Mouse (Mus musculus) embryonic facial prominence, embryonic 11.5 days (tissue): Measurements from ENCODE around the gene Ston1. TPM values are rescaled to one million over a fixed set of nuclear protein-coding genes. Genes with fewer than 3 reads are reported as not detected.

Source experiments
- ATAC-seq: fragments of 200-750 bp; cut with Nextera tagmentation; replicated peaks from 2 replicates; pipeline ENCODE4 v1.8.0; 2017; ENCODE audit warnings: low read depth; ENCODE audit not compliant: insufficient number of reproducible peaks, low FRiP score, low TSS enrichment
- DNase-seq: peaks from one replicate; pipeline ENCODE4 v3.0.0-alpha.2; 2015; ENCODE audit warnings: low spot score
- H3K27ac ChIP-seq: fragments of 300-500 bp; sonication (generic); replicated peaks from 2 replicates; pipeline ENCODE4 v1.5.1; 2014; ENCODE audit warnings: mild to moderate bottlenecking, low read depth, low read length, control low read depth
- H3K27me3 ChIP-seq: fragments of 300-500 bp; sonication (generic); 2 replicates; pipeline ENCODE4 v1.6.1; 2014; ENCODE audit warnings: mild to moderate bottlenecking, low read length, moderate library complexity, mixed read lengths; ENCODE audit not compliant: control insufficient read depth, insufficient read depth
- H3K36me3 ChIP-seq: fragments of 300-500 bp; sonication (generic); replicated peaks from 2 replicates; pipeline ENCODE4 v1.6.1; 2014; ENCODE audit warnings: low read depth, mild to moderate bottlenecking, low read length, moderate library complexity, mixed read lengths; ENCODE audit not compliant: control insufficient read depth, insufficient read depth
- H3K4me1 ChIP-seq: fragments of 300-500 bp; sonication (generic); 2 replicates; pipeline ENCODE4 v1.6.1; 2014; ENCODE audit warnings: low read length, mixed read lengths; ENCODE audit not compliant: control insufficient read depth, insufficient read depth
- H3K4me2 ChIP-seq: fragments of 300-500 bp; sonication (generic); 2 replicates; pipeline ENCODE4 v1.6.1; 2014; ENCODE audit warnings: low read depth, mild to moderate bottlenecking, control low read depth, low read length, moderate library complexity
- H3K4me3 ChIP-seq: fragments of 300-500 bp; sonication (generic); 2 replicates; pipeline ENCODE4 v1.5.1; 2014; ENCODE audit warnings: low read depth, low read length, control low read depth
- H3K9ac ChIP-seq: fragments of 300-500 bp; sonication (generic); replicated peaks from 2 replicates; pipeline ENCODE4 v1.6.1; 2014; ENCODE audit warnings: mild to moderate bottlenecking, control low read depth, low read length
- H3K9me3 ChIP-seq: fragments of 300-500 bp; sonication (generic); replicated peaks from 2 replicates; pipeline ENCODE4 v1.6.1; 2016; ENCODE audit warnings: mild to moderate bottlenecking, low read length, inconsistent platforms, mixed read lengths; ENCODE audit not compliant: control insufficient read depth
- WGBS: fragments of 180-500 bp; shearing (Covaris S2); extraction: QIAGEN DNeasy Blood & Tissue Kit; methylation state at CpG from one replicate; pipeline ENCODE4 v1.1.7; 2014; 5-methylcytosine and 5-hydroxymethylcytosine counted together
- polyA plus RNA-seq: library from polyadenylated mRNA; unstranded; fragments of >200 nt; fragmentation: Nextera tagmentation; extraction: Ambion mirVana; gene quantifications from 2 replicates; pipeline ENCODE4 v1.2.1, GENCODE M21; 2014

The Ston1 gene
- polyA plus RNA-seq, 1 experiment from 2014 or later: 6.2 TPM

GRCm38 (mm10) chr17:88609361-88609760 lies 11.9 kb downstream of the Ston1 start:
- DNase-seq: no peak
- WGBS: 81% methylated on average over 15 of the region's 15 CpGs
- Histone ChIP-seq H3K4me1 (no peaks in the 10 kb centered on the region), H3K27me3 (no peaks in the 10 kb centered on the region), H3K9ac (no peak overlapping the region), H3K4me2 (no peak overlapping the region), H3K4me3 (no peak overlapping the region), H3K36me3 (no peaks in the 10 kb centered on the region), H3K9me3 (no peaks in the 10 kb centered on the region), H3K27ac (no peak overlapping the region)
- ATAC-seq: no peak

DNA sequence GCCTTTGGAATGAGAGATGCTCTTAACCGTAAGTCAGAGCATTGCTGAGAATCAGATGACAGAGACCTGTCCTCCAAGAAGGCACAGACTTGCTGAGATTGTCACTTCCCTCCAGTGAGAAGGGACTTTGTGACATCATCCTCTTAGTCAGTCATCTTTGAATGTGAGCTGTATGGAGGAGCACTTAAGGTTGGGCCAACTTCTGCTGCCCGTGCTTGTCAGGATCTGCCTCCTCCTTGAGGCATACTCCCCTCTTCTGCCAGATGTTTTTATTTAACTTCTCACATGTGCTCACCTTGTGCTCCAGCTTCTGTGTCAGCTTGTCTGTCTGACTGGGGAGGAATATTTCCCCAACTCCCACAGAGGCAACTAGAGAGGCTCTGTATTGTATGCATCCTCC lies 13.6 kb downstream of the Ston1 start:
- Histone ChIP-seq H3K4me3 (no peak overlapping the region), H3K4me1 (no peaks in the 10 kb centered on the region), H3K9me3 (no peaks in the 10 kb centered on the region), H3K36me3 (no peaks in the 10 kb centered on the region), H3K9ac (no peak overlapping the region), H3K27me3 (no peaks in the 10 kb centered on the region), H3K4me2 (no peak overlapping the region), H3K27ac (no peak overlapping the region)
- 40% methylated on average over 2 of the region's 2 CpGs for WGBS
- peak; percentile 42; the same call in 1 of the 2 replicates for ATAC-seq
- peak; percentile 48 for DNase-seq

- Histone ChIP-seq H3K9ac (no peak overlapping the region), H3K27me3 (no peaks in the 10 kb centered on the region), H3K4me2 (no peak overlapping the region), H3K27ac (no peak overlapping the region), H3K4me1 (no peaks in the 10 kb centered on the region), H3K4me3 (no peak overlapping the region), H3K9me3 (no peaks in the 10 kb centered on the region), H3K36me3 (no peaks in the 10 kb centered on the region)
- DNase-seq: no peak
- WGBS: 63% methylated on average over 6 of the region's 6 CpGs
- ATAC-seq: no peak
These were observed 15.7 kb downstream of the Ston1 start for GRCm38 (mm10) chr17:88613172-88613571.

DNA sequence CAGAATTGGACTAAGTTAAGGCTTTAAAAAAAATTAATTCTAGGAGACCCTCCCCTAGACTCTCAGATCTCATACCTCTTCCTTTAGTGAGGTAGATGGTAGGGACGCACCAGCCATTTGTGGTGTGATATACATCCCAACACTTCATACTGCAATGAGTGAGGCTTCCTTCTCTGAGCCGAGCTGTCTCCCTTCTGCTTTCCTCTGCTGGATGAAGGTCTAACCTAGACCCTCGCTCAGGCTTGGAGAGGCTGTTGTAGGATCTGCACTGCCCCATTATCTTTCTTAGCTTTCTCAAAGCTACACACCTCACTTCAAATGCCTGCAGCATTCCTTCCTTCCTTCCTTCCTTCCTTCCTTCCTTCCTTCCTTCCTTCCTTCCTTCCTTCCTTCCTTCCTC lies 16.2 kb downstream of the Ston1 start:
- Histone ChIP-seq H3K4me2 (no peak overlapping the region), H3K27me3 (no peaks in the 10 kb centered on the region), H3K9me3 (no peaks in the 10 kb centered on the region), H3K27ac (no peak overlapping the region), H3K9ac (no peak overlapping the region), H3K36me3 (no peaks in the 10 kb centered on the region), H3K4me1 (no peaks in the 10 kb centered on the region), H3K4me3 (no peak overlapping the region)
- no peak for ATAC-seq
- DNase-seq: no peak
- 82% methylated on average over 3 of the region's 3 CpGs for WGBS

DNA sequence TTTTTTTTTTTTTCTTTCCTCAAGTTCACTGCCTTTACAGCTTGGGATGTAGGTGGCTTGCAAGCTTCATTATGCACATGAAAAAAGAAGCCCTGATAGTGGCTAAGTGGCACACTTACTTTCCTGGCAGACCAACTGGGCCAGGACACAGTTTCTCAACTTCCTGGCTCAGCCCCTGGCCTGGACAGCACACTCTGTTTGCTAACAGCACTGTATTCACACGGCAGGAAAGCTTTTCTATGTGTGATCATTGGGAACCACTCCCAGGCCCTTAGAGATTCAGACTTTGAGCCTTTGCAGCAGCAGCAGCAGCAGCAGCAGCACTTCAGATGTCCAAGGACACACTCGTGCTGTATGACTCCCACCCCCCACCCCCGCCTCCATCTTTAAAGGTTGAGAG lies 16.8 kb downstream of the Ston1 start:
- DNase-seq (no peak), ATAC-seq (no peak)
- H3K36me3 ChIP-seq: no peaks in the 10 kb centered on the region
- H3K27me3 ChIP-seq: no peaks in the 10 kb centered on the region
- no peak overlapping the region for H3K9ac ChIP-seq
- 60% methylated on average over 3 of the region's 3 CpGs for WGBS
- no peak overlapping the region for H3K4me3 ChIP-seq
- H3K9me3 ChIP-seq: no peaks in the 10 kb centered on the region
- H3K27ac ChIP-seq: no peak overlapping the region
- H3K4me1 ChIP-seq: no peaks in the 10 kb centered on the region
- H3K4me2 ChIP-seq: no peak overlapping the region

GRCm38 (mm10) chr17:88614733-88615132 lies 17.2 kb downstream of the Ston1 start:
- WGBS: 95% methylated on average over 1 of the region's 1 CpGs
- Histone ChIP-seq H3K27me3 (no peaks in the 10 kb centered on the region), H3K4me3 (no peak overlapping the region), H3K36me3 (no peaks in the 10 kb centered on the region), H3K9me3 (no peaks in the 10 kb centered on the region), H3K4me1 (no peaks in the 10 kb centered on the region), H3K27ac (no peak overlapping the region), H3K9ac (no peak overlapping the region), H3K4me2 (no peak overlapping the region)
- DNase-seq (no peak), ATAC-seq (no peak)

- no peaks in the 10 kb centered on the region for H3K27me3 ChIP-seq
- H3K4me2 ChIP-seq: no peak overlapping the region
- no peak overlapping the region for H3K27ac ChIP-seq
- ATAC-seq: no peak
- no peak overlapping the region for H3K9ac ChIP-seq
- no peaks in the 10 kb centered on the region for H3K9me3 ChIP-seq
- no peak overlapping the region for H3K4me3 ChIP-seq
- 92% methylated on average over 1 of the region's 1 CpGs for WGBS
- DNase-seq: no peak
- no peaks in the 10 kb centered on the region for H3K4me1 ChIP-seq
- H3K36me3 ChIP-seq: no peaks in the 10 kb centered on the region
These were observed 18.1 kb downstream of the Ston1 start for GRCm38 (mm10) chr17:88615492-88616155.

GRCm38 (mm10) chr17:88620935-88621334 lies 23.5 kb downstream of the Ston1 start:
- WGBS: 86% methylated on average over 4 of the region's 4 CpGs

More at GRCm38 (mm10) chr17:88620935-88621334, 23.5 kb downstream of the Ston1 start:
- Histone ChIP-seq H3K27ac (no peak overlapping the region), H3K4me2 (no peak overlapping the region), H3K4me1 (no peaks in the 10 kb centered on the region), H3K27me3 (no peaks in the 10 kb centered on the region), H3K9me3 (no peaks in the 10 kb centered on the region), H3K9ac (no peak overlapping the region), H3K36me3 (no peaks in the 10 kb centered on the region), H3K4me3 (no peak overlapping the region)
- ATAC-seq: no peak
- no peak for DNase-seq
